Mouse (Mus musculus) lung, adult 2 months (tissue): ENCODE results near the gene Limk2. TPM values are rescaled to one million over a fixed set of nuclear protein-coding genes. Genes with fewer than 3 reads are reported as not detected.
A peak's percentile ranks its signal among the peaks of the same experiment; 100 is the strongest.

Experiments
- DNase-seq: peaks from one replicate; pipeline ENCODE4 v3.0.0; 2022
- H3K4me1 ChIP-seq: fragments of 200-500 bp; 2 replicates; pipeline ENCODE4 v1.6.1; 2011; ENCODE audit warnings: low read length; ENCODE audit not compliant: control insufficient read depth, insufficient read depth
- H3K4me3 ChIP-seq: fragments of 200-500 bp; replicated peaks from 2 replicates; pipeline ENCODE3; 2011; ENCODE audit warnings: low read depth, mild to moderate bottlenecking, control low read depth, low read length; ENCODE audit errors: extremely low read depth
- CTCF ChIP-seq: fragments of 200-500 bp; IDR thresholded peaks from 2 replicates; pipeline ENCODE4 v1.5.1; 2011; ENCODE audit warnings: mild to moderate bottlenecking, low read length, control low read depth; ENCODE audit not compliant: insufficient read depth
- POLR2A ChIP-seq: fragments of 200-500 bp; IDR thresholded peaks from 2 replicates; pipeline ENCODE4 v1.6.1; 2011; ENCODE audit warnings: low read depth, mild to moderate bottlenecking, control low read depth, low read length, borderline replicate concordance; ENCODE audit errors: extremely low read depth
- WGBS: fragments of 180-500 bp; shearing (Covaris S2); methylation state at CpG from one replicate; pipeline ENCODE4 v1.1.7; 2018; 5-methylcytosine and 5-hydroxymethylcytosine counted together
- polyA plus RNA-seq: library from polyadenylated mRNA; depleted of rRNA; stranded (reverse); fragments of >200 nt; gene quantifications from 2 replicates; pipeline ENCODE4 v1.2.3, GENCODE M21; 2012; rRNA removed

The Limk2 gene
- polyA plus RNA-seq, result 94.3 and 142 TPM in 2 replicates

DNA sequence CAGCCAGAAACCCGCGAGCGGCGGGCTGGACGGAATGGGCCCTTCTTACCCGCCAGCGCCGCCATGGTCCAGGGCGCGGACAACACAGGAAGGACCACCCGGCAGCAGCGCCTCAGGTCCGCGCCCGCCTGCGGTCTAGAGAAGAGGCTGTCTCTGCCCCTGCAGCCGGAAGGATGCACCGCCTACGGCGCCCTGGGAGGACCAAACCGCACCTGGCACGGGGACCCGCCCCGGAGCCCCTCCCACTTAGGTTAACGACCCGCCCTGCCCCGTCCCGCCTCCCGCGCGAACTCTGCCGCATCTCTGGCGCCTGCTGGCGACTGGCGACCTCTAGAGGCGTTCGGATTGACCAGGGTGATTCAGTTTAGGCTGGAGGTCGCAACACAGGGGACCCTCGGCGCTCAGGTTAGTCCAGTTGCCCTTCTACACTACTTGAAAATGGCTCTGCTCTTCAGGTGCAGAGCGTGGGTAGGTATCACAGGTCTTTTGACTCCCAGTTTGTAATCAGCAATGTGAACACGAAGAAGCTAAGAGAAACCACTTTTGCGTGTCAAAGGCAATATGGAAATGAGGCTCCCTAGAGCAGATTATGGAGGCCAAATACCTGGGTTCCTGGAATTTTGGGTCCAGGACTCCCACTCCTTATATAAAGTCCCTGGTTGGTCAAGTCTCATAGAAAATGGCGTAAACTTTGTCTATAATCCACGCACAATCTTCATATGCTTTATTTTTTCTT, at the start of gene Limk2:
TSS of gene Limk2 (minus strand) at position 193 of the 736 bp plus-strand sequence.
- Histone ChIP-seq H3K4me1 (peaks cover 5% of the 10 kb centered on the region), H3K4me3 (peak within 1 kb of the TSS; percentile 82)
- DNase-seq, result peak; percentile 91
- 2% methylated on average over 45 of the region's 45 CpGs for WGBS
- TF ChIP-seq CTCF, result peak; percentile 62
- peak; percentile 32; the same call in 1 of the 2 replicates for TF ChIP-seq POLR2A

DNA sequence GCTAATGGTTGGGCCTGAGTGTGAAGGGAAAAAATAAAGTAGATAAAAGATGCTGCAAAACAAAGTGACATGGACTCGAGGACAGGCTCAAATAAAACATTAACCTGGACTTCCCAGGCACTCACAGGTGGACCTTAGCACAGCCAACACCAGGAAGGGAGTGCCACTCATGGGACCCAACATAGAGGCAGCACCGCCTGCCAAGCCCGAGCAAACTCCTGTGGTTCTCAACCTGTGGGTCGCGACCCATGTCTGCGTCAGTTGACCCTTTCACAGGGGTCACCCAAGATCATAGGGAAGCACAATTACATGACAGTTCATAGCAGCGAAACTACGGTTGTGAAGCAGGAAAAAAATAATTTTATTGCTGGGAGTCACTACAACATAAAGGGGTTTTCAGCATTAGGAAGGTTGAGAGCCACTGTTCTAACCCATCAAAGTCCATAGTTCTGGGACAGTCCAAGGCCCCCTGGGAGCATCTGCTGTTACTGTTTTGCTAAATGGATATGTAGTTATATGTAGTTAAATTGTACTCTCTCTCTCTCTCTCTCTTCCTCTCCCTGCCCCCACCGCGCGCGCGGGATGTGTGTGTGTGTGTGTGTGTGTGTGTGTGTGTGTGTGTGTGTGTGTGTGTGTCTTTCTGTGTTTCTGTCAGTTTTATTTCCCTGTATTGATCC, 49.6 kb upstream of the Limk2 start:
- no peak overlapping the region for H3K4me3 ChIP-seq
- DNase-seq, result no peak
- no peaks in the 10 kb centered on the region for H3K4me1 ChIP-seq
- TF ChIP-seq POLR2A (no peak), CTCF (no peak)
- 85% methylated on average over 13 of the region's 13 CpGs for WGBS

DNA sequence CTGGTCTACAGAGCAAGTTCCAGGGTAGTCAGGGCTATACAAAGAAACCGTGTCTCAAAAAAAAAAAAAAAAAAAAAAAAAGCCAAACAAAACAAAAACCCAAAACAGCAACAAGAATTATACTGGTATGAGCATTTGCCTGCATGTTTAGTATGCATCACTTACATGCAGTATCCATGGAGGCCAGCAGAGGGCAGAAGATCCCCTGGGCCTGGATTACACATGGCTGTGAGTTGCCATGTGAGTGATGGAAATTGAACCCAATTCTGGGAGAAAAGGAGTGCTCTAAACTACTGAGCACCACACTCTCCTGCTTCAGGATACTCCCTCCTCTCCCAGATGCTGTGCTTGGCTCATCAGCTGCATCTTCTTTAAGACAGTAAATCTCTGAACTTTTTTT, 47.4 kb upstream of the Limk2 start:
- DNase-seq, result peak; percentile 69
- Histone ChIP-seq H3K4me3 (no peak overlapping the region), H3K4me1 (peaks cover 6% of the 10 kb centered on the region; the same call in 1 of the 2 replicates)
- no peak for TF ChIP-seq POLR2A
- TF ChIP-seq CTCF, result peak; percentile 82
- 17% methylated on average over 1 of the region's 1 CpGs for WGBS

DNA sequence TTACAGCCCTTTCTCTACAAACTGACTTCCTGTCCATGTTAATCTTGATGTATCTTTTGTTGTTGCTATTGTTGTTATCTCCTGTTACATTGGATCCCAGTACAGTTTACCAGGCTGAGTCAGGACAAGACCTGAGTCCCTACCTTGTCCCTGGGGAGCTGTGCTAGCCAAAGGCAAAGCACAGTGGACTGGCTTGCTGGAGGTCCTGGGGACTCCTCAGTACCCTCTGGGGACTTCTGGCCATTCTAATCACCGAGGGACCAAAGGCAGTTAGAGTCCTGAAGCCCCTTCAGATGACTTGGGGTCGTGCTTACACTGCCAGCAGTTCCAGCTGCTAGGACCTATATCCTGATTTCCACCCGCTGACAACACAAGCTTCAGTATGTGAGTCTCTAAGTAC, 45.5 kb upstream of the Limk2 start:
- 94% methylated on average over 3 of the region's 3 CpGs for WGBS
- no peak for DNase-seq
- Histone ChIP-seq H3K4me1 (peaks cover 9% of the 10 kb centered on the region), H3K4me3 (no peak overlapping the region)
- TF ChIP-seq POLR2A (no peak), CTCF (no peak)

DNA sequence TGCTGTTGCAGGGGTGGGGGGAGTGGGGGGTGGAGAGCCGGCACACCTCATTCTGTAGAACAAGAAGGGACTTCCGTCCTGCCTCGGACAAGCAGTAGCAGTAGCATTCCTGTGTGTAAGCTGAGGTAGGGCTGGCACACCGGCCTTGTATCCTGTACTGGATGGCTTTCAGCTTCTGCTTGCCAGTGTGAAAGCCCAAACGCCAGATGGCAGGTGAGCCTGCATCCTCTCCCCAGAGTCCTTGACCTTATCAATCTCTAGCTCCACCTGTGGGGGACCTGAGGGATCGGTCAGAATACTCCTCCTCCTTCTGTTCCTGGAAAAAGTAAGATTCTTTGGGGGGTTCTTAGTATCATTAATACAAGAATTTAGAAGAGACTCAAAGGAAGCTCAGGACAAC, 44.5 kb upstream of the Limk2 start:
- WGBS, result 47% methylated on average over 6 of the region's 6 CpGs
- no peak for TF ChIP-seq POLR2A
- TF ChIP-seq CTCF, result peak; percentile 42; the same call in 1 of the 2 replicates

DNA sequence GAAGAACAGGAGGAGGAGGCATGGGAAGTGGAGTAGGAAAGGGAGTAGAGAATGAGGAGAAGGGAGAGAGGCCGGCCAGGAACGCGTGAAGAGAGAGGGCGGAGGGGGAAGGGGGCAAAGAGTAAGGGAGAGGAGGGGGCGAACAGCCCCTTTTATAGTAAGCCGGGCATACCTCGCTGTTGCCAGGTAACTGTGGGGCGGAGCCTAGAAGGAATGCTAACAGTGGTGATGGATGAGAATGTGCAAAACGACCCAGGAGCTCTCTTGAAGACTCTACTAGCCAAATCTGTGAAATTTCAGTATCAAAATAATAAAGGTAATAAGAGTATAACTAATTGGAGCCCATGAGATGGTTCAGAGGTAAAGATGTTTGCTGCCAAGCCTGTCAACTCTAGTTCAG, 43.8 kb upstream of the Limk2 start:
- DNase-seq, result peak; percentile 16
- WGBS, result 2% methylated on average over 9 of the region's 9 CpGs
- H3K4me3 ChIP-seq, result peak overlapping the region; percentile 90

More for the DNA sequence above, 44.5 kb upstream of the Limk2 start:
- Histone ChIP-seq H3K4me1 (peaks cover 9% of the 10 kb centered on the region), H3K4me3 (no peak overlapping the region)
- no peak for DNase-seq

DNA sequence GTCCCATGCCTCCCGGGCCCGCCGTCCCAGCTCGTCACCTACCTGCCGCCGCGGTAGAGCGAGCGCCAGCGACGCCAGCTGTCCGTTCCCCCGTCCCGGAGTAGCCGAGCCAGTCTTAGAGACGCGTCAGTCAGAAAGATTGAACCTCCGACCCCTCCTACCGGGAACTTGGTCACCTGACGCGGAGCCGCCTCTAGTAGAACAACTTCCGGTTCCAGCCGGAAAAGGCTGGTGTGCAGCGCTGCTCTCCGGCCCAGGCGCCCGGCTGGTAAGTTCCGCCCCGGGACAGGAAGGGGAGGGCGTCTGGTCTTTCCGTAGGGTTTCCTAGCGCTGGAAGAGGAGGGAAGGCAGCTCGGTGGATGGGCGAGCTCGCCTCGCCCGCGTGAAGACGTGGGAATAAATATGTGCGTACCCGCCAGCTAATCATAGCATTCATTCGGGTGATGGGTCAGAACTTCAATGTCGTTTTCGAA, 43.2 kb upstream of the Limk2 start, which contains the start of gene Rnf185:
TSS of gene Rnf185 (minus strand) at position 197 of the 473 bp plus-strand sequence.
- Histone ChIP-seq H3K4me1 (peaks cover 9% of the 10 kb centered on the region), H3K4me3 (peak within 1 kb of the TSS; percentile 90)
- peak; percentile 91 for DNase-seq
- TF ChIP-seq POLR2A (peak; percentile 87; the same call in 1 of the 2 replicates), CTCF (no peak)
- under 1% methylated on average over 45 of the region's 45 CpGs for WGBS

More for the DNA sequence above, 43.8 kb upstream of the Limk2 start:
- H3K4me1 ChIP-seq, result peaks cover 9% of the 10 kb centered on the region
- TF ChIP-seq CTCF, result no peak
- no peak for TF ChIP-seq POLR2A

DNA sequence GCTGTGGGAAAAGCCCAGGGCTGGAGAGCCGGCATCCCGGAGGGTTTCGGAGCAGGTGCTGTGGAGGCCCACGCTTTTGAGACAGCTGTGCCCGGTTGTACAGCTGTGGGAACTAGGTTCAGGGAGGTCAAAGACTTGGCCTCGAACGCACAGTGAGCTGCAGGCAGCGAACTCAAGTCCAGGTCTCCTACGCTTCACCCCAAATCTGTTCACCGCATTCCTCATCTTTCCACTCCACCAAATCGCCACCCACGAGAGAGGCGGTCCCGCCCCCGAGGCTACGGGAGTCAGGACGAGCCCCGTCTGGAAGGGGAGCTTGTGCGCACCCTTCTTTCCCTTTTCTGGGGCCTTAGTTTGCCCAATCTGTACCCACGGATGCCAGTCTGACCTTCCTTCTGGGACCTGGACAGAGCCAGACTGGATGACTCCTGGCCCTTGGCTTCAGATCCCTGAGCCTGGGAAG, 42.7 kb upstream of the Limk2 start:
- TF ChIP-seq POLR2A (no peak), CTCF (no peak)
- WGBS, result under 1% methylated on average over 20 of the region's 20 CpGs
- peak overlapping the region; percentile 80 for H3K4me3 ChIP-seq
- no peak for DNase-seq
- H3K4me1 ChIP-seq, result peaks cover 9% of the 10 kb centered on the region

DNA sequence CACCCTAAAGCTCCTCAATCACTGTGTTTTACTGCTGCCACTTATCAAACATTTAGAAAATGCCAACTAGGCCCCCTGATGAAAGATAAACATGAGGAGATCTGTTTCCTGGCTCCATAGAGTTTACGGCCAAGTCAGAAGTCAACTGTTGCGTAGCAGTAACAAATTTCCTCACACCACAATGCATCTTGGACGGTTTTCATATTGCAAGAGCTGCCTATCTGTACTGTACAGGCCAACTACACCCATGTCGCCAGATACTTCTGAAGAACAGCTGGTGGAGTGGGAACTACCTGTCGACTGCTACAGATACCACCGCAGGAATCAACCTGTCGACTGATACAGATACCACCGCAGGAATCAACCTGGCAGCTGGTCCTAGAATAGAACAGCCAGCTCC, 35.9 kb upstream of the Limk2 start:
- H3K4me3 ChIP-seq, result no peak overlapping the region
- DNase-seq, result no peak
- peaks cover 13% of the 10 kb centered on the region for H3K4me1 ChIP-seq
- WGBS, result 48% methylated on average over 8 of the region's 8 CpGs
- no peak for TF ChIP-seq POLR2A
- no peak for TF ChIP-seq CTCF

DNA sequence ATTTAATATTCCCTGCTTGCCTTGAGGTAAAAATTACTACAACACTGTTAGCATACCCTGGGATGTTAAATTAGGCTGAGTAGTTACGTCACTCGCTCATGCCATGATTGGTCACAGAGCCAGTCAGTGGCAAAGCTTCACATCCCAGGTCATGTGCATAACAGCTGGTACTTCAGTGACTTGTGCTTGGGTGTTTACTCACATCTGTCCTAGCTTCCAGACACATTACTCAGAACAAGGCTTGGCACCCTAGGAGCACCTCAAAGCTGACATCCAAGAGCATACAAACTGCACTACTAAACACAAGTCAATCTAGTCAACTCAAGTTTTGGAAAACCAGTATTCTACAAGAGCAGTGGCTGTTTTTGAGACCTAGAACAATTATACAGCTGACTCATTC, 34.1 kb upstream of the Limk2 start:
- no peak overlapping the region for H3K4me3 ChIP-seq
- TF ChIP-seq POLR2A (no peak), CTCF (no peak)
- peaks cover 13% of the 10 kb centered on the region for H3K4me1 ChIP-seq
- DNase-seq, result no peak
- WGBS, result 88% methylated on average over 2 of the region's 2 CpGs
